Mouse (Mus musculus) CH12.LX (cell line): ENCODE data around the gene Gm44503. TPM values are rescaled to one million over a fixed set of nuclear protein-coding genes. Genes with fewer than 3 reads are reported as not detected.
A peak's percentile ranks its signal among the peaks of the same experiment; 100 is the strongest.

Source experiments
- DNase-seq: peaks from one replicate; pipeline ENCODE4 v3.0.0-alpha.2; 2013; ENCODE audit errors: extremely low read depth
- H3K27ac ChIP-seq: 2 replicates; pipeline ENCODE4 v1.5.1; 2012; ENCODE audit warnings: low read depth, mild to moderate bottlenecking, control low read depth, moderate library complexity; ENCODE audit not compliant: insufficient read depth
- H3K27me3 ChIP-seq: replicated peaks from 2 replicates; pipeline ENCODE3; 2012; ENCODE audit warnings: inconsistent platforms
- H3K36me3 ChIP-seq, 2 experiments: replicated peaks in 1 of 2; 2 replicates each; pipeline versions ENCODE3 to v1.6.1; 2012; ENCODE audit warnings: inconsistent platforms in 1 of 2, low read length in 1 of 2, mild to moderate bottlenecking in 1 of 2, mixed read lengths in 1 of 2, moderate library complexity in 1 of 2; ENCODE audit not compliant: control insufficient read depth in 1 of 2, insufficient read depth in 1 of 2
- H3K4me1 ChIP-seq, 2 experiments: 2 replicates each; pipeline ENCODE4 v1.6.1; 2012; ENCODE audit warnings: inconsistent platforms in 1 of 2, moderate library complexity in 1 of 2; ENCODE audit not compliant: insufficient read depth in 2 of 2, control insufficient read depth in 1 of 2
- H3K4me2 ChIP-seq: 2 replicates; pipeline ENCODE4 v1.6.1; 2012; ENCODE audit warnings: low read depth, mild to moderate bottlenecking, control low read depth; ENCODE audit not compliant: poor library complexity, insufficient read depth, severe bottlenecking
- H3K4me3 ChIP-seq, 3 experiments: fragments of 150-350 bp in 1 of 3; sonication (generic) in 1 of 3; replicated peaks in 1 of 3; 2 replicates each; pipeline versions ENCODE3 to v1.5.1; 2011 to 2012; ENCODE audit warnings: low read depth in 2 of 3, low read length in 2 of 3, mild to moderate bottlenecking in 2 of 3, moderate library complexity in 2 of 3, control low read depth in 1 of 3, improper control_type of control experiment in 1 of 3, inconsistent platforms in 1 of 3, mixed read lengths in 1 of 3; ENCODE audit not compliant: poor library complexity in 1 of 3
- H3K79me2 ChIP-seq: replicated peaks from 2 replicates; pipeline ENCODE4 v1.6.1; 2012; ENCODE audit warnings: mild to moderate bottlenecking, moderate library complexity; ENCODE audit not compliant: control insufficient read depth, poor library complexity, insufficient read depth, severe bottlenecking; ENCODE audit errors: extremely low read depth
- H3K9ac ChIP-seq: 2 replicates; pipeline ENCODE4 v1.6.1; 2012; ENCODE audit warnings: low read depth, mild to moderate bottlenecking, control low read depth, moderate library complexity; ENCODE audit not compliant: insufficient read depth
- H3K9me3 ChIP-seq: replicated peaks from 2 replicates; pipeline ENCODE3; 2012; ENCODE audit warnings: low read length, inconsistent platforms, mixed read lengths
- BHLHE40 ChIP-seq: IDR thresholded peaks from 2 replicates; pipeline ENCODE4 v1.6.1; 2011; ENCODE audit warnings: mild to moderate bottlenecking, low read depth, low read length, improper control_type of control experiment
- CHD1 ChIP-seq: IDR thresholded peaks from 2 replicates; pipeline ENCODE4 v1.6.1; 2012; ENCODE audit warnings: low read depth, low read length, improper control_type of control experiment, inconsistent platforms
- CHD2 ChIP-seq: IDR thresholded peaks from 2 replicates; pipeline ENCODE4 v1.6.1; 2011; ENCODE audit warnings: low read length, improper control_type of control experiment
- CTCF ChIP-seq, 2 experiments: IDR thresholded peaks in 1 of 2; conservative IDR thresholded peaks in 1 of 2; 2 replicates each; pipeline ENCODE4 v1.5.1; 2011 to 2012; ENCODE audit warnings: low read depth in 2 of 2, low read length in 2 of 2, improper control_type of control experiment in 1 of 2, inconsistent platforms in 1 of 2, mild to moderate bottlenecking in 1 of 2, moderate library complexity in 1 of 2
- EP300 ChIP-seq: IDR thresholded peaks from 2 replicates; pipeline ENCODE4 v1.6.1; 2011; ENCODE audit warnings: low read length, improper control_type of control experiment
- HCFC1 ChIP-seq: IDR thresholded peaks from 2 replicates; pipeline ENCODE4 v1.6.1; 2012; ENCODE audit warnings: low read depth, mild to moderate bottlenecking, inconsistent platforms, low read length, improper control_type of control experiment
- IRF4 ChIP-seq: IDR thresholded peaks from 2 replicates; pipeline ENCODE4 v1.6.1; 2014; ENCODE audit warnings: low read depth, mild to moderate bottlenecking, inconsistent platforms, low read length, improper control_type of control experiment
- MAFK ChIP-seq: IDR thresholded peaks from 2 replicates; pipeline ENCODE4 v1.6.1; 2011; ENCODE audit warnings: low read length, improper control_type of control experiment; ENCODE audit not compliant: insufficient replicate concordance
- MAX ChIP-seq: IDR thresholded peaks from 2 replicates; pipeline ENCODE4 v1.6.1; 2011; ENCODE audit warnings: low read length, improper control_type of control experiment
- MEF2A ChIP-seq: IDR thresholded peaks from 2 replicates; pipeline ENCODE4 v1.6.1; 2014; ENCODE audit warnings: low read depth, mild to moderate bottlenecking, inconsistent platforms, low read length, improper control_type of control experiment, borderline replicate concordance
- MYC ChIP-seq: IDR thresholded peaks from 2 replicates; pipeline ENCODE4 v1.6.1; 2011; ENCODE audit warnings: low read depth, mild to moderate bottlenecking, improper control_type of control experiment, low read length
- PAX5 ChIP-seq: IDR thresholded peaks from 2 replicates; pipeline ENCODE4 v1.6.1; 2012; ENCODE audit warnings: low read length, inconsistent platforms, mixed read lengths
- RAD21 ChIP-seq: IDR thresholded peaks from 2 replicates; pipeline ENCODE4 v1.6.1; 2011; ENCODE audit warnings: low read depth, mild to moderate bottlenecking, low read length, improper control_type of control experiment, moderate library complexity
- SMC3 ChIP-seq: IDR thresholded peaks from 2 replicates; pipeline ENCODE4 v1.6.1; 2011; ENCODE audit warnings: low read depth, low read length, improper control_type of control experiment
- TBP ChIP-seq: conservative IDR thresholded peaks from 2 replicates; pipeline ENCODE4 v1.6.1; 2011; ENCODE audit warnings: low read depth, low read length, improper control_type of control experiment
- TCF12 ChIP-seq: IDR thresholded peaks from 2 replicates; pipeline ENCODE4 v1.6.1; 2014; ENCODE audit warnings: low read depth, mild to moderate bottlenecking, inconsistent platforms, low read length, improper control_type of control experiment
- USF1 ChIP-seq: IDR thresholded peaks from 2 replicates; pipeline ENCODE4 v1.6.1; 2014; ENCODE audit warnings: low read depth, mild to moderate bottlenecking, inconsistent platforms, low read length, improper control_type of control experiment
- USF2 ChIP-seq: conservative IDR thresholded peaks from 2 replicates; pipeline ENCODE4 v1.6.1; 2011; ENCODE audit warnings: low read depth, low read length, improper control_type of control experiment
- ZC3H11A ChIP-seq: IDR thresholded peaks from 2 replicates; pipeline ENCODE4 v1.6.1; 2012; ENCODE audit warnings: low read depth, mild to moderate bottlenecking, inconsistent platforms, low read length, improper control_type of control experiment
- ZKSCAN1 ChIP-seq: IDR thresholded peaks from 2 replicates; pipeline ENCODE4 v1.6.1; 2012; ENCODE audit warnings: low read depth, inconsistent platforms, low read length, improper control_type of control experiment, borderline replicate concordance
- dilution Hi-C: fragments of 300-500 bp; cut with MboI; formaldehyde crosslinking; loops from 2 replicates; pipeline ENCODE4 v1.14.3; 2020; ENCODE audit warnings: low sequenced_read_pairs; ENCODE audit not compliant: extremely low pct_unique_long_range_greater_than_20kb, extremely low pct_ligation_motif_present
- in situ Hi-C: fragments of 300-500 bp; cut with MboI; formaldehyde crosslinking; loops from 3 replicates; pipeline ENCODE4 v1.14.3; 2019; ENCODE audit warnings: low sequenced_read_pairs, low pct_ligation_motif_present, low pct_unique_long_range_greater_than_20kb, mixed read lengths
- polyA plus RNA-seq: library from polyadenylated mRNA; unstranded; fragments of >175 nt; gene quantifications from 2 replicates; pipeline ENCODE4 v1.2.1, GENCODE M21; 2012; ENCODE audit warnings: low read depth; ENCODE audit not compliant: insufficient read length
- total RNA-seq, 2 experiments: library from RNA; depleted of rRNA; stranded (reverse); fragments of 300-350 nt in 1 of 2; fragments of >200 nt in 1 of 2; gene quantifications; 2 replicates each; pipeline ENCODE4 v1.2.3; 2012 to 2014

The Gm44503 gene
- total and polyA plus RNA-seq, 3 experiments: not detected

GRCm38 (mm10) chr9:72968349-72969061, 9.9 kb downstream of the Gm44503 start:
- H3K36me3 ChIP-seq: peaks cover 0 to 49% of the 10 kb centered on the region in 2 experiments
- peaks cover 3% of the 10 kb centered on the region for H3K9me3 ChIP-seq
- no peak overlapping the region for H3K27ac ChIP-seq
- dilution Hi-C loops: no loop called here
- H3K79me2 ChIP-seq: no peaks in the 10 kb centered on the region
- H3K4me1 ChIP-seq: peaks cover 2 to 24% of the 10 kb centered on the region in 2 experiments; a peak in 2 of 4 replicates
- no peak overlapping the region for H3K4me3 ChIP-seq
- TF ChIP-seq MAX (no peak), MAFK (no peak), IRF4 (0 out of 2 replicates have a peak, but pooled peaks have one; percentile 20), SMC3 (peak; percentile 74), RAD21 (peak; percentile 82), CHD1 (no peak), MYC (0 out of 2 replicates have a peak, but pooled peaks have one; percentile 34), USF2 (no peak), CTCF (conservative IDR thresholded peaks at IDR 0.05 in 1 of 2, IDR thresholded peaks at IDR 0.05 in 1 of 2; ENCODE audit: low read depth in 2 of 2, low read length in 2 of 2) (peak; percentile 55 to 85), MEF2A (no peak), ZC3H11A (no peak)
- in situ Hi-C loops: loop anchor here (5.0 kb wide), 1 partner anchor 124 kb away; no protein-coding TSS in a partner anchor
- H3K9ac ChIP-seq: no peak overlapping the region
- H3K4me2 ChIP-seq: no peak overlapping the region
- peak; percentile 67 for DNase-seq
- no peaks in the 10 kb centered on the region for H3K27me3 ChIP-seq

GRCm38 (mm10) chr9:72969874-72970273, 11.2 kb downstream of the Gm44503 start:
- no peak overlapping the region for H3K27ac ChIP-seq
- H3K27me3 ChIP-seq: no peaks in the 10 kb centered on the region
- H3K4me3 ChIP-seq: no peak overlapping the region
- no peak overlapping the region for H3K4me2 ChIP-seq
- H3K9ac ChIP-seq: no peak overlapping the region
- peaks cover 3% of the 10 kb centered on the region for H3K9me3 ChIP-seq
- dilution Hi-C loops (no loop called here), in situ Hi-C loops (loop anchor here (5.0 kb wide), 1 partner anchor 122 kb away; no protein-coding TSS in a partner anchor)
- peak in 1 of 2 experiments; percentile 27; a peak in 1 of 4 replicates for TF ChIP-seq CTCF (conservative IDR thresholded peaks at IDR 0.05 in 1 of 2, IDR thresholded peaks at IDR 0.05 in 1 of 2; ENCODE audit: low read depth in 2 of 2, low read length in 2 of 2)
- TF ChIP-seq TBP: no peak
- DNase-seq: no peak
- H3K79me2 ChIP-seq: no peaks in the 10 kb centered on the region
- H3K4me1 ChIP-seq: peaks cover 6 to 28% of the 10 kb centered on the region in 2 experiments; a peak in 2 of 4 replicates
- H3K36me3 ChIP-seq: peaks cover 0 to 45% of the 10 kb centered on the region in 2 experiments

DNA sequence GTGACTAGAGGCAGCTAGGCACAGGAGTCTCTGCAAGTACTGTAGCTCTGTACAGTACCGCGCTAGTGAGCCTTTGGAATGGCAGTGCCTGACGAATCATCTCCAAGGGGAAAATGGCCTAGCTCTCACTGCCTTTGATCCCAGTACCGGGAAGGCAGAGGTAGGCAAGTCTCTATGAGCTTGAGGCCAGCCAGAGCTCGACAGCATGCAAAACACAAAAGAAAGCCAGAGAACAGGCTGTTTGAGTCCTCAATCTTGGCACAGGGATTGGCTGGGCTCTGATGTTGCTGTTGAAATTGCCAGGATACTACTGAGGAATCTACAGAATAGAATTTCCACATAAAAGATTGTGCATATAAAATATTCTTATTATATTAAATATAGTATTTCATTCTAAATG, 13.8 kb downstream of the Gm44503 start:
- in situ Hi-C loops: no loop called here
- no peaks in the 10 kb centered on the region for H3K79me2 ChIP-seq
- H3K9me3 ChIP-seq: peaks cover 3% of the 10 kb centered on the region
- H3K4me3 ChIP-seq: no peak overlapping the region
- H3K4me2 ChIP-seq: no peak overlapping the region
- peaks cover 8 to 40% of the 10 kb centered on the region in 2 experiments; a peak in 2 of 4 replicates for H3K4me1 ChIP-seq
- dilution Hi-C loops: no loop called here
- no peak overlapping the region for H3K9ac ChIP-seq
- H3K27me3 ChIP-seq: no peaks in the 10 kb centered on the region
- peaks cover 0 to 31% of the 10 kb centered on the region in 2 experiments for H3K36me3 ChIP-seq
- H3K27ac ChIP-seq: no peak overlapping the region
- DNase-seq: no peak
- TF ChIP-seq ZC3H11A (no peak), BHLHE40 (no peak), ZKSCAN1 (no peak), PAX5 (no peak), TCF12 (no peak), HCFC1 (no peak), USF1 (no peak), CHD2 (no peak), EP300 (no peak), TBP (no peak), CTCF (conservative IDR thresholded peaks at IDR 0.05 in 1 of 2, IDR thresholded peaks at IDR 0.05 in 1 of 2; ENCODE audit: low read depth in 2 of 2, low read length in 2 of 2) (no peak)
